Mouse (Mus musculus) neural tube, embryonic 15.5 days (tissue): ENCODE data around the gene Iqce. TPM values are rescaled to one million over a fixed set of nuclear protein-coding genes. Genes with fewer than 3 reads are reported as not detected.

Experiments used
- ATAC-seq: fragments of 200-750 bp; cut with Nextera tagmentation; 2 replicates; pipeline ENCODE4 v1.8.0; 2017; ENCODE audit warnings: mild to moderate bottlenecking, moderate TSS enrichment, moderate library complexity; ENCODE audit not compliant: low FRiP score
- H3K27ac ChIP-seq: fragments of 300-500 bp; sonication (generic); replicated peaks from 2 replicates; pipeline ENCODE4 v1.5.1; 2015; ENCODE audit warnings: mild to moderate bottlenecking, inconsistent platforms
- H3K27me3 ChIP-seq: fragments of 300-500 bp; sonication (generic); replicated peaks from 2 replicates; pipeline ENCODE4 v1.6.1; 2015; ENCODE audit warnings: inconsistent platforms
- H3K36me3 ChIP-seq: fragments of 300-500 bp; sonication (generic); 2 replicates; pipeline ENCODE4 v1.6.1; 2015; ENCODE audit warnings: inconsistent platforms
- H3K4me1 ChIP-seq: fragments of 300-500 bp; sonication (generic); 2 replicates; pipeline ENCODE4 v1.6.1; 2015; ENCODE audit warnings: inconsistent platforms
- H3K4me2 ChIP-seq: fragments of 300-500 bp; sonication (generic); 2 replicates; pipeline ENCODE4 v1.6.1; 2015; ENCODE audit warnings: inconsistent platforms, mild to moderate bottlenecking, moderate library complexity
- H3K4me3 ChIP-seq: fragments of 300-500 bp; sonication (generic); replicated peaks from 2 replicates; pipeline ENCODE4 v1.5.1; 2015; ENCODE audit warnings: mild to moderate bottlenecking, inconsistent platforms
- H3K9ac ChIP-seq: fragments of 300-500 bp; sonication (generic); replicated peaks from 2 replicates; pipeline ENCODE4 v1.6.1; 2015; ENCODE audit warnings: mild to moderate bottlenecking, inconsistent platforms
- H3K9me3 ChIP-seq: fragments of 300-500 bp; sonication (generic); replicated peaks from 2 replicates; pipeline ENCODE4 v1.6.1; 2016; ENCODE audit warnings: inconsistent platforms
- WGBS: fragments of 180-500 bp; shearing (Covaris S2); methylation state at CpG from one replicate; pipeline ENCODE4 v1.1.7; 2015; ENCODE audit warnings: mixed read lengths; 5-methylcytosine and 5-hydroxymethylcytosine counted together
- polyA plus RNA-seq: library from polyadenylated mRNA; unstranded; fragments of >200 nt; fragmentation: Nextera tagmentation; extraction: Ambion mirVana; gene quantifications from 2 replicates; pipeline ENCODE4 v1.2.1, GENCODE M21; 2015

Gene Iqce
- polyA plus RNA-seq, 1 experiment from 2014 or later = 26.2 TPM

GRCm38 (mm10) chr5:140634798-140635722 is 67.1 kb downstream of the Iqce start:
- Histone ChIP-seq H3K36me3 (peaks cover 70% of the 10 kb centered on the region), H3K4me2 (no peak overlapping the region), H3K4me1 (peaks cover 27% of the 10 kb centered on the region), H3K4me3 (no peak overlapping the region), H3K27me3 (no peaks in the 10 kb centered on the region), H3K9me3 (no peaks in the 10 kb centered on the region), H3K27ac (no peak overlapping the region), H3K9ac (no peak overlapping the region)
- ATAC-seq = no peak
- 87% methylated on average over 26 of the region's 26 CpGs for WGBS

- WGBS = 92% methylated on average over 7 of the region's 7 CpGs
- Histone ChIP-seq H3K27ac (no peak overlapping the region), H3K4me3 (no peak overlapping the region), H3K9me3 (no peaks in the 10 kb centered on the region), H3K36me3 (peaks cover 86% of the 10 kb centered on the region), H3K4me2 (no peak overlapping the region), H3K9ac (no peak overlapping the region), H3K4me1 (peaks cover 17% of the 10 kb centered on the region), H3K27me3 (no peaks in the 10 kb centered on the region)
- no peak for ATAC-seq
Observed at GRCm38 (mm10) chr5:140633432-140633831, 68.7 kb downstream of the Iqce start.

- Histone ChIP-seq H3K4me2 (no peak overlapping the region), H3K4me3 (no peak overlapping the region), H3K27me3 (no peaks in the 10 kb centered on the region), H3K27ac (no peak overlapping the region), H3K4me1 (no peaks in the 10 kb centered on the region), H3K9ac (no peak overlapping the region), H3K36me3 (peaks cover 96% of the 10 kb centered on the region), H3K9me3 (no peaks in the 10 kb centered on the region)
- 95% methylated on average over 9 of the region's 9 CpGs for WGBS
- no peak for ATAC-seq
Observed at GRCm38 (mm10) chr5:140628995-140629394, 73.2 kb downstream of the Iqce start.

GRCm38 (mm10) chr5:140627580-140627979 is 74.6 kb downstream of the Iqce start:
- H3K4me2 ChIP-seq = no peak overlapping the region
- H3K27me3 ChIP-seq = no peaks in the 10 kb centered on the region
- H3K36me3 ChIP-seq = peaks cover 97% of the 10 kb centered on the region
- 97% methylated on average over 5 of the region's 5 CpGs for whole genome bisulfite sequencing
- no peaks in the 10 kb centered on the region; the same call in 1 of the 2 replicates for H3K4me1 ChIP-seq
- no peak for ATAC-seq
- H3K4me3 ChIP-seq = no peak overlapping the region
- no peak overlapping the region for H3K9ac ChIP-seq
- no peak overlapping the region for H3K27ac ChIP-seq
- no peaks in the 10 kb centered on the region for H3K9me3 ChIP-seq

- no peaks in the 10 kb centered on the region for H3K27me3 ChIP-seq
- H3K4me2 ChIP-seq = no peak overlapping the region
- no peak overlapping the region for H3K27ac ChIP-seq
- peaks cover 22% of the 10 kb centered on the region; the same call in 1 of the 2 replicates for H3K4me1 ChIP-seq
- no peak overlapping the region for H3K9ac ChIP-seq
- 90% methylated on average over 13 of the region's 13 CpGs for WGBS
- ATAC-seq = no peak
- no peak overlapping the region for H3K4me3 ChIP-seq
- H3K36me3 ChIP-seq = peaks cover 82% of the 10 kb centered on the region
- no peaks in the 10 kb centered on the region for H3K9me3 ChIP-seq
Observed at GRCm38 (mm10) chr5:140624961-140625360, 77.2 kb downstream of the Iqce start.

- Histone ChIP-seq H3K9me3 (no peaks in the 10 kb centered on the region), H3K27ac (no peak overlapping the region; the same call in 1 of the 2 replicates), H3K4me1 (peaks cover 29% of the 10 kb centered on the region; the same call in 1 of the 2 replicates), H3K36me3 (peaks cover 75% of the 10 kb centered on the region), H3K27me3 (no peaks in the 10 kb centered on the region), H3K4me2 (no peak overlapping the region), H3K9ac (no peak overlapping the region), H3K4me3 (no peak overlapping the region)
- WGBS = 97% methylated on average over 5 of the region's 5 CpGs
- ATAC-seq = no peak
Observed at GRCm38 (mm10) chr5:140624238-140624637, 77.9 kb downstream of the Iqce start.

GRCm38 (mm10) chr5:140623791-140624190 is 78.4 kb downstream of the Iqce start:
- ATAC-seq = no peak
- Histone ChIP-seq H3K9me3 (no peaks in the 10 kb centered on the region), H3K4me3 (no peak overlapping the region), H3K27ac (no peak overlapping the region; the same call in 1 of the 2 replicates), H3K36me3 (peaks cover 70% of the 10 kb centered on the region), H3K4me1 (peaks cover 29% of the 10 kb centered on the region; the same call in 1 of the 2 replicates), H3K9ac (no peak overlapping the region), H3K27me3 (no peaks in the 10 kb centered on the region), H3K4me2 (no peak overlapping the region)
- 80% methylated on average over 4 of the region's 4 CpGs for WGBS

- H3K4me1 ChIP-seq = peaks cover 29% of the 10 kb centered on the region; the same call in 1 of the 2 replicates
- H3K27me3 ChIP-seq = no peaks in the 10 kb centered on the region
- H3K27ac ChIP-seq = no peak overlapping the region
- H3K36me3 ChIP-seq = peaks cover 64% of the 10 kb centered on the region
- no peak overlapping the region for H3K4me2 ChIP-seq
- no peak overlapping the region for H3K9ac ChIP-seq
- H3K9me3 ChIP-seq = no peaks in the 10 kb centered on the region
- ATAC-seq = no peak
- WGBS = 94% methylated on average over 23 of the region's 23 CpGs
- no peak overlapping the region for H3K4me3 ChIP-seq
Observed at GRCm38 (mm10) chr5:140622978-140623670, 79.1 kb downstream of the Iqce start.

GRCm38 (mm10) chr5:140621517-140621916 is 80.7 kb downstream of the Iqce start:
- 63% methylated on average over 10 of the region's 10 CpGs for WGBS
- Histone ChIP-seq H3K4me1 (peaks cover 29% of the 10 kb centered on the region; the same call in 1 of the 2 replicates), H3K4me3 (no peak overlapping the region), H3K27ac (peak overlapping the region; percentile 69), H3K9me3 (no peaks in the 10 kb centered on the region), H3K27me3 (no peaks in the 10 kb centered on the region), H3K9ac (no peak overlapping the region), H3K4me2 (no peak overlapping the region), H3K36me3 (peaks cover 47% of the 10 kb centered on the region)
- ATAC-seq = no peak

- H3K27me3 ChIP-seq = no peaks in the 10 kb centered on the region
- 70% methylated on average over 9 of the region's 9 CpGs for WGBS
Observed at GRCm38 (mm10) chr5:140621092-140621491, 81.1 kb downstream of the Iqce start.

GRCm38 (mm10) chr5:140619895-140620736 is 82.1 kb downstream of the Iqce start:
- ATAC-seq = peak; percentile 22; the same call in 1 of the 2 replicates
- no peak overlapping the region for H3K4me2 ChIP-seq
- peak overlapping the region; percentile 69 for H3K27ac ChIP-seq
- H3K9me3 ChIP-seq = no peaks in the 10 kb centered on the region
- peaks cover 35% of the 10 kb centered on the region; the same call in 1 of the 2 replicates for H3K4me1 ChIP-seq
- H3K36me3 ChIP-seq = peaks cover 37% of the 10 kb centered on the region
- no peak overlapping the region for H3K9ac ChIP-seq
- no peak overlapping the region for H3K4me3 ChIP-seq
- H3K27me3 ChIP-seq = no peaks in the 10 kb centered on the region
- 41% methylated on average over 7 of the region's 7 CpGs for WGBS

More at GRCm38 (mm10) chr5:140621092-140621491, 81.1 kb downstream of the Iqce start:
- Histone ChIP-seq H3K9ac (no peak overlapping the region), H3K4me1 (peaks cover 32% of the 10 kb centered on the region; the same call in 1 of the 2 replicates), H3K4me3 (no peak overlapping the region), H3K36me3 (peaks cover 43% of the 10 kb centered on the region), H3K9me3 (no peaks in the 10 kb centered on the region), H3K4me2 (no peak overlapping the region), H3K27ac (peak overlapping the region; percentile 69)
- no peak for ATAC-seq
